Mouse (Mus musculus): Measurements from ENCODE around the gene Safb. TPM values are rescaled to one million over a fixed set of nuclear protein-coding genes. Genes with fewer than 3 reads are reported as not detected.

Safb gene
- polyA plus RNA-seq, 1 experiment from 2014 or later, result 36.3 TPM

DNA sequence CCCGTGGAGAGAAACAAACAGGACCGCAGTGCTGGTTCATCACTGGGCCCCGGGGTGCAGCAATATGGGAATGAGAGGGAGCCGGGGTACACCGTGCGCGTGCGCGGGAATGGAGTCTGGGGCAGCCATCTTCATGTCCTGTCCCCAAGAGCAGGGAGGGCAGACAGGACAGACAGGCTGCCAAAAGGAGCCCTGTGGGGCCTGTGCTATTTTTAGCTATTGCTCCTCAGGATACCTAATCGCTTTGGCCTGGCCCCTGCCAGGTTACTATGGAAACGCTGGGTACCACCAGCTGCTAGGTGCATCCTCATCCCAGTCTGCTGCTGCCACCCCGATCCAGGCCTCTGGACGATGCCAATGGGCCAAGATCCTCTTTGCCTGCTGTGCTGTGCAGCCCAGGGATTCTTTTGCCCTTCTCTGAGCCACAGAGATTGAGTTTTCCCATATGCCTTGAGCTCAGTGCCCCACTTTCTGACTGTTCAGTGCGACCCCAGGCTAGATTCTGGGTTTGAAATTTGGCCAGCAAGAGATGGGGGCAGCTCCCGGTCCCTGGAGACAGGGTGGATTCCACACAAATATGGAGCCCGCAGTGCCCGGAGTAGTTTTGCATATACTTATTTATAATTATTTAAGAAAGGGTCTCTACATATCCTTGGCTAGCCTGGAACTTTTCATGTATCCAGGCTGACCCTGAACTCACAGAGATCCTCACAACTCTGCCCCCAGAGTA lies 37.3 kb upstream of the Safb start:
- no peak for ATAC-seq (ENCODE audit: insufficient read depth)
- WGBS (ENCODE audit: insufficient replicate concordance), result 59% methylated on average over 17 of the region's 17 CpGs
- no peaks in the 10 kb centered on the region for H3K36me3 ChIP-seq (replicated peaks)

DNA sequence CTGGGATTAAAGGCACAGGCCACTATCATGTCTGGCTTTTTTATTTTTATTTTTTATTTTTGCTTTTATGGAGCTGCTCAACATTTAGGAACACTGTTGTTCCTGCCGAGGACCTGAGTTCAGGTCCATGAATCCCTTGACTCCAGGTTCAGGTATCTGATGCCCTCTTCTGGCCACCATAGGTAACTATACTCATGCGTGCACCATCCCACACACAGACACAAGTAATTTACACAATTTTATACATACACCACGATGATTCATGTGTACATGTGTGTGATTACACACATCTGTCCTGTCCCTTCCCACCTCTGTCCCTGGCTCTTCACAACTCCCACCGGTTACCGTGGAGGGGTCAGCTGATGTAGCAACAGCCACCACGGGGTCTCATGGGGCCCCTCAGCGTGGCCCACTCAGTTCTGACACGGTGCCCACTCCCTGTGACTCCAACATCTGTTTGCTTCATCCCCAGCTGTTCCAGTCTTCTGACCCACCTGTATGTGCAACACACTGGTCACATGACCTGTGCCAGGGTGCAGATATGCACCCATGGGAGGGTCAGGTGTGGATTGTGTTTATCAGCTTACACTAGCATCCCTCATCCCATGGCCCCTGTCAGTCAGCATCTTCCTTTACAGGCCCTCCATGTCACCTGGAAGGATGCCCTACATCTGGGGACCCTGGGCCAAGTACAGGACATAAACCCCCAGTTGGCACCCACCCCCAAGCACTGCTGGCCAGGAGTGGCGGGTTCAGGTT lies 36.6 kb upstream of the Safb start:
- Histone ChIP-seq H3K4me2 (no peak overlapping the region), H3K9me3 (replicated peaks) (no peaks in the 10 kb centered on the region), H3K4me3 (replicated peaks) (no peak overlapping the region), H3K27me3 (no peaks in the 10 kb centered on the region), H3K27ac (replicated peaks) (no peak overlapping the region), H3K36me3 (replicated peaks) (no peaks in the 10 kb centered on the region), H3K9ac (no peak overlapping the region), H3K4me1 (replicated peaks) (0 out of 2 replicates have a peak, but pooled peaks cover 4% of the 10 kb centered on the region)
- 63% methylated on average over 9 of the region's 9 CpGs for WGBS (ENCODE audit: insufficient replicate concordance)
- ATAC-seq (ENCODE audit: insufficient read depth), result no peak

More for the DNA sequence above, 37.3 kb upstream of the Safb start:
- no peak overlapping the region for H3K4me2 ChIP-seq
- H3K9ac ChIP-seq, result no peak overlapping the region
- H3K9me3 ChIP-seq (replicated peaks), result no peaks in the 10 kb centered on the region
- H3K27me3 ChIP-seq, result peaks cover 5% of the 10 kb centered on the region; the same call in 1 of the 2 replicates
- 0 out of 2 replicates have a peak, but pooled peaks cover 4% of the 10 kb centered on the region for H3K4me1 ChIP-seq (replicated peaks)
- H3K4me3 ChIP-seq (replicated peaks), result no peak overlapping the region
- no peak overlapping the region for H3K27ac ChIP-seq (replicated peaks)

DNA sequence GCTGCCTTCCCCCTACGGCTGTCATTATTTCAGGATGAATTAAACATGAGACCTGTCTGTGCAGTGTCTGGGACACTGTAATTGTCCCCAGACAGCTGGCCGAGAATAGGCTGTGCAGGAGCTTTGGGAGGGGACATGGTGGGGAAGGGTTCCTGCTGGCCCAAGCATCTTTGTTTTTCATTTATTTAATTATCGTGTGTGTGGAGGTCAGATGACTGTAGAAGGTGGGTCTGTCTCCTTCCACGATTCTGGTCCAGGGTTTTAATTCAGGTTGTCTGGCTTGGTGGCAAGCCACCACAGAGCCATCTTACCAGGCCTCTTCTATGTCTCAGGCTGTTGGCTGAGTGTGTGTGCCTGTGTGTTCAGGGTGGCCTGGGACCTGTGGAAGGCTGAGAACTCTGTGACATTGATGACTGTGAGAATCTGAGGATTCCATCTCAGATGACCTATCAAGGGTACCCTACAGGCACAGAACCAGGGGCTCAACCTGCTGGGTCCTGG lies 36.0 kb upstream of the Safb start:
- Histone ChIP-seq H3K9ac (no peak overlapping the region), H3K4me1 (replicated peaks) (0 out of 2 replicates have a peak, but pooled peaks cover 4% of the 10 kb centered on the region), H3K27ac (replicated peaks) (no peak overlapping the region), H3K4me3 (replicated peaks) (no peak overlapping the region), H3K27me3 (no peaks in the 10 kb centered on the region), H3K4me2 (no peak overlapping the region), H3K36me3 (replicated peaks) (no peaks in the 10 kb centered on the region), H3K9me3 (replicated peaks) (no peaks in the 10 kb centered on the region)
- no peak for ATAC-seq (ENCODE audit: insufficient read depth)
- WGBS (ENCODE audit: insufficient replicate concordance), result 58% methylated on average over 4 of the region's 4 CpGs

DNA sequence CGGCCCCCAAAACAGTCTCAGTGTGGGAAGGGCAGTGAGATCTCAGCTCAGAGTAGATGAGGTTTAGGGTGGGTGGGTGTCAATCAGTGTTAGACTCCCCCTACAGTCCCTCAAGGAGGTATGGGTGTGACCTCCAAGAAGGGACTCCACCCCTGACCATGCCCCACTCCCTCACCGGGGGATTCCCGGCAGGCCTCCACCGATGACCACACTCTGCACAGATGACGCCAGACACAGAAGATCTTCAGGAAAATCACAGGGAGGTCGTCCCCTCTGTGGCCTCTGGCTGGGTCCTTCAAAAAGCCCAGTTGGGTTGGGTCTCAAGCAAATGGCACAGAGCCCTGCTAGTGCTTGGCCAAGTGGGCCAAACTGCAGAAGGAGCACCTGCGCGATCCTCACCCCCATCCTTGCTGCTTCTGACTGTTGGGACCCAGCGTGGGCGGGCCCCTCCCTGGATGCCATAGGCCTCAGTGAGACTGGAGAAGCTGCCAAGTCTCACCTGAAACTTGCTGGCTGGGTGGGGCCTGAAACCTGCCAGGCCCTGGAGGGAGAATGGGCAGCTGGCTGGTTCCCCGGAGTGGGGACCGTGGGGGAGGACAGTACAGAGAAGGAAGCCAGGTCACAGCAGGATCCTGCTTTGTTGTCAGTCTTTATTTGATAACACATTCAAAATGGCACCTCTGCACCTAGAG lies 33.7 kb upstream of the Safb start:
- Histone ChIP-seq H3K4me2 (no peak overlapping the region), H3K9ac (no peak overlapping the region), H3K4me3 (replicated peaks) (no peak overlapping the region), H3K27ac (replicated peaks) (no peak overlapping the region), H3K36me3 (replicated peaks) (no peaks in the 10 kb centered on the region), H3K4me1 (replicated peaks) (0 out of 2 replicates have a peak, but pooled peaks cover 1% of the 10 kb centered on the region), H3K9me3 (replicated peaks) (no peaks in the 10 kb centered on the region), H3K27me3 (no peaks in the 10 kb centered on the region)
- WGBS (ENCODE audit: insufficient replicate concordance), result 64% methylated on average over 12 of the region's 12 CpGs
- ATAC-seq (ENCODE audit: insufficient read depth), result no peak

DNA sequence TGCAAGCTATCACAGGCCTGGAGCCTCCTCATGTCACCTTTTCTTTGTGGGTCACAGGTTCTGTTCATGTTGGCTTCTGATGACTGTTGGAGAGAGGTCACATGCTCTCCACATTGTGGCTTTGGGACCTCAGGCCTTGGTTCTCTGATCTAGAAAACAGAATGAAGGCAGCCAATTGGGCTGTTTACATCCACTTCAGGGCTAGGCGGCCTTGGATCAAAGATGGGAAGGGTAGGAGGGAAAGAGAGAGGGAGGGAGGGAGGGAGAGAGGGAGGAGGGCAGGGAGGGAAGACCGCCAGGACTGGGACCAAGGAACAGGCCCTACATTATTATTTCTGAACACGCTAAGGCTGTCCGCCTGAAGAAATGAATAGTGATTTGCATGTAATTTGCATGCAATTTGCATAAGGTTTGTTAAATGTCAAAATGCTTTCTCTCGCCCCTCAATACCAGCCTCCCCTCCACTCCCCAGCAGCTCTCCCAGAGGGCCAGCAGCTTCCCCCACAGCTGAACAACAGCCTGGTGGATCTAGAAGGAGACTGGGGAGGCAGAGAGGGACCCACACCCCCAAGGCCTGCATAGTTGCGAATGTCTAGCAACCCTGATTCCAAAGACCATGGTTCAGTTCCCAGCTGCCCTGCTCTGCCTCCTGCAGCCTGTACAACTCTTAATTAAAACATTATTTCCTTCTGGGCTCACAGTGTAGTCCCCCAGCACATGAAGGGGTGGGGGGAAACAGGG lies 32.6 kb upstream of the Safb start:
- no peak overlapping the region for H3K4me2 ChIP-seq
- no peak for ATAC-seq (ENCODE audit: insufficient read depth)
- H3K27me3 ChIP-seq, result no peaks in the 10 kb centered on the region
- 76% methylated on average over 6 of the region's 6 CpGs for WGBS (ENCODE audit: insufficient replicate concordance)
- no peak overlapping the region for H3K27ac ChIP-seq (replicated peaks)
- no peak overlapping the region for H3K4me3 ChIP-seq (replicated peaks)
- H3K36me3 ChIP-seq (replicated peaks), result no peaks in the 10 kb centered on the region
- no peak overlapping the region for H3K9ac ChIP-seq
- H3K9me3 ChIP-seq (replicated peaks), result no peaks in the 10 kb centered on the region
- no peaks in the 10 kb centered on the region for H3K4me1 ChIP-seq (replicated peaks)

DNA sequence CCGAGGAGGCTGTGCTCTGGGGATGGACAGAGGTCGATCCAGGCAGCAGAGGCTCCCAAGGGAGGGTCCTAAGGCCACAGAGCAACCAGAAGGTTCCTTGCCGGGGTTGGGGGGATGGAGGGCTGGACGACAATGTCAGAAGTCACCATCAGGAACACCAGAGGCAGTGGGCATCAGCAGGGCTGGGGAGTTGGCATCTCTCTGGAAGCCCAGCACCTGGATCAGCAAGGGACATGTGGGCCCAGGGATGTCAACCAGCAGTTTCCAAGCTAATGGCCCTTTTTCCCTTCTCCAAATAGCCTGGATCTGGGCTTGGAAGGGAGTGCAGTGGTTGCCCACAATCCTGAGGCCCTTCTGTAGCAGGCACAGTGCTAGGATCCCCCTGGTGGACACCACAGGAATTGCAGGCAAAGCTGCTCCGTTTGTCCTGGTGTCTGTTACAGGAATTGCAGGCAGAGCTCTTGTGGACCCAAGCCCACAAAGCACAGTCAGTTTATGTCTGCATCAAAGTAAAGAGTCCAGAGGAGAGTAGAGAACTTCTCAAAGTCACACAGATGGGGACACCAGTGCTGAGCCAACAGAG lies 31.8 kb upstream of the Safb start:
- Histone ChIP-seq H3K9ac (no peak overlapping the region), H3K4me2 (no peak overlapping the region), H3K4me3 (replicated peaks) (no peak overlapping the region), H3K4me1 (replicated peaks) (no peaks in the 10 kb centered on the region), H3K27ac (replicated peaks) (no peak overlapping the region), H3K27me3 (no peaks in the 10 kb centered on the region), H3K36me3 (replicated peaks) (no peaks in the 10 kb centered on the region), H3K9me3 (replicated peaks) (no peaks in the 10 kb centered on the region)
- no peak for ATAC-seq (ENCODE audit: insufficient read depth)
- WGBS (ENCODE audit: insufficient replicate concordance), result 49% methylated on average over 5 of the region's 5 CpGs

DNA sequence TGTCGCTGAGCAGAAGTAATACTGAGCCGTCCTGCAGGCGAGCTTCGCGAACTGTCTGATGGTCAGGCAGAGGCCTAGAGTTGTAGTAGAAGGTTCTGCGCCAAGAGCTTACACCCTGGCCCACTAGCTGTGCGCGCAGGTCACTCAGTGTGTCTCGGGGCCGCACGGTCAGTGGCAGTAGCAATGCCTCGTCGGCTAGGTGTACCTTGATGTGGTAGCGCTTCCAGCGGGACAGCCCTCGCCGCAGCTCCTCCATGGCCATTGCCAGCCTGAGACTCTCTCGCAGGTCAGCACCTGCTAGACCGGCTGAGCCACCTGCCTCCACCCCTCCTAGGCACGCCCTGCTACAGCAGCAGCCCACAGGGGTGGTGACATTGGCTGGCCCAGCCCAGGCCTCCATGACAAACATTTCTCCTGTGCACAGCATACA lies 30.5 kb upstream of the Safb start, which contains the start of gene Gm20219:
Gene Gm20219 (minus strand): TSS at position 266 of the 430 bp plus-strand sequence.
- Histone ChIP-seq H3K27ac (replicated peaks) (no peak within 1 kb of the TSS), H3K4me2 (no peak within 1 kb of the TSS), H3K4me3 (replicated peaks) (no peak within 1 kb of the TSS), H3K9me3 (replicated peaks) (no peaks in the 10 kb centered on the region), H3K27me3 (no peaks in the 10 kb centered on the region), H3K9ac (no peak within 1 kb of the TSS), H3K4me1 (replicated peaks) (no peaks in the 10 kb centered on the region), H3K36me3 (replicated peaks) (no peaks in the 10 kb centered on the region)
- no peak; the same call in 1 of the 2 replicates for ATAC-seq (ENCODE audit: insufficient read depth)
- WGBS (ENCODE audit: insufficient replicate concordance), result 66% methylated on average over 20 of the region's 20 CpGs

DNA sequence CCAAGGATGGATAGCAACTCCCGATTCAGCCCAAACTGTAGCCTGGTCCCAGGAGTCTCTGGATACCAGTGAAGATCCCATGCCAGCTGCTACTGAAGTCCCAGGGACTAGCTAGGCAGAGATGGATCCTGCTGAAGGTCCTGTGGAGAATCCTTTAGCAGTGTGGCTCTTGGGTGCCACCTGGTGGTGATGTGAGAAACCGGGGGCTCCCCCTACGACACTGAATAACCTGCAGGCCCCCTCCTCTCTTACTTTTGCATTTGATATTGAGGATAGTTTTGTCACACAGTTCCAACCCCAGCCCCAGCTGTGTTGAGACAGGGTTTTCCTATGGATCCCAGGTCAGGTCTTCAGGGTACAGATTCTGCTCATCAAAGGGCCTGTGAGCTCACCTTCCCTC lies 26.2 kb upstream of the Safb start:
- peaks cover 26% of the 10 kb centered on the region for H3K36me3 ChIP-seq (replicated peaks)
- H3K4me3 ChIP-seq (replicated peaks), result no peak overlapping the region
- H3K9me3 ChIP-seq (replicated peaks), result no peaks in the 10 kb centered on the region
- no peak overlapping the region for H3K4me2 ChIP-seq
- ATAC-seq (ENCODE audit: insufficient read depth), result no peak
- no peak overlapping the region for H3K9ac ChIP-seq
- H3K27ac ChIP-seq (replicated peaks), result no peak overlapping the region
- H3K4me1 ChIP-seq (replicated peaks), result 0 out of 2 replicates have a peak, but pooled peaks cover 2% of the 10 kb centered on the region
- WGBS (ENCODE audit: insufficient replicate concordance), result 10% methylated on average over 3 of the region's 3 CpGs
- no peaks in the 10 kb centered on the region for H3K27me3 ChIP-seq

DNA sequence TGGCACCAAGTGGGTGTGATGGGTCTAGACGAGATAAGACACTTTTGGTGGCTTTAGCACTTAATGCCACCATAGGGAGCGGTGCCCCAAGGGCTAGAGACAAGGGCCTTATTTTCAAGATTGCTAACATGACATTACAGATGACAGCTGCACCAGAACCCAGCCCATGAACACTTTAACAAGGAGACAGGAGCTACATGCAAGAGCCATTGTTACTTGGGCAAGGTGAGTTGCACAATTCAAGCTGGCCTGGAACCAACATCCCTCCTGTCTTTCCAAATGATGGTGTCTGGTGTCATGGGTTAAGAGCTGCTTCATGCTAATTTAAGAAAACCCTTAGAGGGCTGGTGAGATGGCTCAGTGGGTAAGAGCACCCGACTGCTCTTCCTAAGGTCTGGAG lies 25.2 kb upstream of the Safb start:
- H3K9me3 ChIP-seq (replicated peaks), result no peaks in the 10 kb centered on the region
- H3K4me1 ChIP-seq (replicated peaks), result 0 out of 2 replicates have a peak, but pooled peaks cover 2% of the 10 kb centered on the region
- H3K4me3 ChIP-seq (replicated peaks), result no peak overlapping the region
- H3K27me3 ChIP-seq, result no peaks in the 10 kb centered on the region
- no peak overlapping the region for H3K27ac ChIP-seq (replicated peaks)
- H3K9ac ChIP-seq, result no peak overlapping the region
- no peak overlapping the region for H3K4me2 ChIP-seq
- 42% methylated on average over 3 of the region's 3 CpGs for WGBS (ENCODE audit: insufficient replicate concordance)
- ATAC-seq (ENCODE audit: insufficient read depth), result no peak
- H3K36me3 ChIP-seq (replicated peaks), result peaks cover 35% of the 10 kb centered on the region

DNA sequence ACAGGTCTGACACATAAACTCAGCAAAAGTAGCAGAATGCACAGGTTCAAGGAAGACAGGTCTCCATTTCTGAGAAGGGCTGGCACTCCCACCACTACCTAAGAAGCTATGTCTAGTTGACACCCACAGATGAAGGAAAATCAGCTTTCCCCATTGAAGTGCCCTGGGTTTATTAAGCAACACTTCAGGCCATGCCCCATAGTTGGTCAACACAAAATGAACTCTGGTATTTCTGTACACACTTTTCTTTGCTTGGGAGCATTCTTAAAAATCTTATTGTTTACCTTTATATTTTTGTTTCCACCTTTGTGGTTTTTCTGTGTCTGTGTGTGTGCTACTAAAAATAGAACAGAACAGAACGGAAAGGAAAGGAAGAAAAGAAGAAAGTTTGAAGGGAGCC lies 24.5 kb upstream of the Safb start:
- ATAC-seq (ENCODE audit: insufficient read depth), result no peak
- 50% methylated on average over 1 of the region's 1 CpGs for WGBS (ENCODE audit: insufficient replicate concordance)
- Histone ChIP-seq H3K4me3 (replicated peaks) (no peak overlapping the region), H3K9me3 (replicated peaks) (no peaks in the 10 kb centered on the region), H3K9ac (no peak overlapping the region), H3K27me3 (no peaks in the 10 kb centered on the region), H3K4me1 (replicated peaks) (0 out of 2 replicates have a peak, but pooled peaks cover 2% of the 10 kb centered on the region), H3K27ac (replicated peaks) (no peak overlapping the region), H3K36me3 (replicated peaks) (peaks cover 43% of the 10 kb centered on the region), H3K4me2 (no peak overlapping the region)

Measured in liver, embryonic 15.5 days (tissue).